Mouse (Mus musculus) small intestine, adult 2 months (tissue): ENCODE results near the gene Itga6.

ENCODE experiments used
- CTCF ChIP-seq: fragments of 200-500 bp; IDR thresholded peaks from 2 replicates; pipeline ENCODE4 v1.5.1; 2012; ENCODE audit warnings: low read depth, mild to moderate bottlenecking, control low read depth, inconsistent platforms, low read length, moderate library complexity, mixed read lengths; ENCODE audit not compliant: insufficient replicate concordance, insufficient read length; ENCODE audit errors: extremely low read depth
- POLR2A ChIP-seq: fragments of 200-500 bp; IDR thresholded peaks from 2 replicates; pipeline ENCODE4 v1.6.1; 2012; ENCODE audit warnings: low read depth, mild to moderate bottlenecking, control low read depth, inconsistent platforms, low read length, moderate library complexity

DNA sequence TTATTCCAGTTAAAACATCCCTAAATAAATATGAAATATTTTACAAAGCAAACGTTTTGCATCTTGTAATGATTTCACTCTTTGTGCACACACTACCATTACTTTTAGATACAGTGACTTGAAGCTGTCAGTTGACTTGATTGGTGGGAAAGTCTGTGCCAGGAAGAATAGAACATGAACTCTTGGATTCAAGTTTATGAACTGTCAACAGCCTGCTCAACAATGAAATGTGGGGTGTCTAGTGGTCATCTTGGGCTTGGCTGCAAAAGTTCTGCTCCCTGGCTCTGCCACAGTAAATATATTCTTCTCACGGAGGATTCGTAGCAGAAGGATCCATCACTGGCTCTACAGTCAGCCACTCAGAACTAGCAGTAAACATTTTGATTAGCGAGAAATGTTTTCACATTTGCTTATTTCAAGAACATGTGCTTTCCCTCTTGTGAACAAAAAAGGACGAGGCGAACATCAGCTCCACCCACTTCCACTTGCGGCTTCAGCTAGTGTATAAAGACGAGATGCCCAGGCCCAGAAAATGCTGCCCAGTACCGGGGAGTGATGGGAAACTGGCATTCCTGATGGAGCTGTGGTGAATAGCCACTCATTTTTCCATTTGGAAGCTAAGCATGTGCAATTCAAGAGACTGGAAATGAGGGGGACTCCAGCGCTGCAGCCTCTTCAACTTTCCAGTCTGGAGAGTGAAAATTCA lies 29.0 kb downstream of the Itga6 start:
- TF ChIP-seq CTCF: no peak
- no peak for TF ChIP-seq POLR2A
